Mouse (Mus musculus) midbrain, embryonic 10.5 days (tissue): Measurements from ENCODE around the gene Rab3il1. TPM values are rescaled to one million over a fixed set of nuclear protein-coding genes. Genes with fewer than 3 reads are reported as not detected.

Experiments
- DNase-seq: peaks from one replicate; pipeline ENCODE4 v3.0.0-alpha.2; 2017; ENCODE audit warnings: low spot score
- H3K27ac ChIP-seq: fragments of 300-500 bp; sonication (generic); replicated peaks from 2 replicates; pipeline ENCODE4 v1.5.1; 2016; ENCODE audit warnings: mild to moderate bottlenecking
- H3K27me3 ChIP-seq: fragments of 300-500 bp; sonication (generic); 2 replicates; pipeline ENCODE4 v1.6.1; 2016; ENCODE audit warnings: low read depth, mild to moderate bottlenecking; ENCODE audit not compliant: poor library complexity, severe bottlenecking
- H3K36me3 ChIP-seq: fragments of 300-500 bp; sonication (generic); 2 replicates; pipeline ENCODE4 v1.6.1; 2016; ENCODE audit warnings: mild to moderate bottlenecking, moderate library complexity
- H3K4me1 ChIP-seq: fragments of 300-500 bp; sonication (generic); 2 replicates; pipeline ENCODE4 v1.6.1; 2016
- H3K4me3 ChIP-seq: fragments of 300-500 bp; sonication (generic); 2 replicates; pipeline ENCODE4 v1.5.1; 2016; ENCODE audit warnings: mild to moderate bottlenecking, moderate library complexity
- H3K9me3 ChIP-seq: fragments of 300-500 bp; sonication (generic); replicated peaks from 2 replicates; pipeline ENCODE4 v1.6.1; 2016; ENCODE audit warnings: mild to moderate bottlenecking
- WGBS: fragments of 180-500 bp; shearing (Covaris S2); methylation state at CpG from one replicate; pipeline ENCODE4 v1.1.7; 2016; 5-methylcytosine and 5-hydroxymethylcytosine counted together
- polyA plus RNA-seq: library from polyadenylated mRNA; unstranded; fragments of >200 nt; fragmentation: Nextera tagmentation; extraction: Ambion mirVana; gene quantifications from 2 replicates; pipeline ENCODE4 v1.2.1, GENCODE M21; 2016

Rab3il1 gene
- polyA plus RNA-seq, 1 experiment from 2014 or later: 34.6 TPM

- no peaks in the 10 kb centered on the region for H3K9me3 ChIP-seq
- H3K4me1 ChIP-seq: peaks cover 14% of the 10 kb centered on the region
- no peak overlapping the region for H3K27ac ChIP-seq
- no peak overlapping the region for H3K4me3 ChIP-seq
- DNase-seq: no peak
- 92% methylated on average over 5 of the region's 5 CpGs for WGBS
- peaks cover 70% of the 10 kb centered on the region for H3K36me3 ChIP-seq
- H3K27me3 ChIP-seq: no peaks in the 10 kb centered on the region
These were observed 61.4 kb downstream of the Rab3il1 start for GRCm38 (mm10) chr19:10062862-10063261.

GRCm38 (mm10) chr19:10064173-10065012 is 62.9 kb downstream of the Rab3il1 start:
- no peaks in the 10 kb centered on the region for H3K9me3 ChIP-seq
- peaks cover 9% of the 10 kb centered on the region for H3K4me1 ChIP-seq
- H3K27me3 ChIP-seq: no peaks in the 10 kb centered on the region
- peaks cover 85% of the 10 kb centered on the region for H3K36me3 ChIP-seq
- 90% methylated on average over 10 of the region's 10 CpGs for WGBS
- no peak overlapping the region for H3K27ac ChIP-seq
- no peak overlapping the region for H3K4me3 ChIP-seq
- no peak for DNase-seq

DNA sequence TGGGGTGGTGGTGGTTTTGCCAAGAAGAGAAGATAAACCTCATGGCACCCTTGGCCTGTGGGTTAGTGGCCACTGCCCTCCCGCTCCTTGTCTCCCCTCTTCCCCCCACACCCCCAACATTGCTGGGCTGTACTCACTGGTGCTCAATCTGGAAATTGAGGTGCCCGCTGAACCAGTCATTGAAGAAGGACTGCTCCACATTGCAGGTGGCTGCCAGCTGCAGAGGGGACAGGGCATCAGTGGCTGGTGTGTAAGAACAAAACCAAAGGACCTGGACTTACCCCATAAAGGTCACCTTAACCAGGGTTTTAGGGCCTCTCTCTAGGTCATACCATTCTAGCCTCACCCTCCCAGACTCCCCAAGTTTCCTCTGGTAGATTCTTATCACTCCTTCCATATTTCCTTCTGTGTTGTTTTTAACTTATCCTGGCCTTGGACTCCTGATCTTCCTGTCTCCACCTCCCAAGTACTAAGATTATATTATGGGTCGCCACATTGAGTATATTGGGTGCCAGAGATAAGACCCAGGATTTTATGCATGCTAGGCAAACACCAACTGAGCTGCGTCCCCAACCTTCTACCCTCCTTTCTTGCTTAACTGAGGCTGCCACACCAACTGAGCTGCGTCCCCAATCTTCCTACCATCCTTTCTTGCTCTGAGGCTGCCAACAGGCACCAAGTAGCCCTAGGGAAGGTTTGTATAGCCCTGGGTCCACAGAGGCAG is 64.2 kb downstream of the Rab3il1 start:
- Histone ChIP-seq H3K36me3 (peaks cover 98% of the 10 kb centered on the region), H3K9me3 (no peaks in the 10 kb centered on the region), H3K4me1 (0 out of 2 replicates have a peak, but pooled peaks cover 6% of the 10 kb centered on the region), H3K27ac (no peak overlapping the region), H3K27me3 (no peaks in the 10 kb centered on the region), H3K4me3 (no peak overlapping the region)
- WGBS: 95% methylated on average over 5 of the region's 5 CpGs
- no peak for DNase-seq

DNA sequence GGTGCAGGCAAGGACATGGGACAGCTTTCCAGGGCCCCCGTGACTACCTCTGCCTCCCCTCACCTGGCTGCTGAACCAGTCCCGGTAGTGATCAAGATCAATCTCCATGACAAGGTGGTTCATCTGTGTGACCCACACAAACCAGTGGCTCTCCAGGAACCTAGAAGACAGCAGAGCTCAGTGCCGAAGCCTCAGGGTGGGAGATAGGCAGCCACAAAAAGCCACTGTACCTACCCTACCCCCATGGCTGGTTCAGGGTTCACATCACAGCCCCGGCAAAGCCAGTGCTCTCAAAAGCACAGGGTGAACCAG is 64.7 kb downstream of the Rab3il1 start:
- DNase-seq: no peak
- Histone ChIP-seq H3K27me3 (no peaks in the 10 kb centered on the region), H3K27ac (no peak overlapping the region), H3K36me3 (peaks cover 100% of the 10 kb centered on the region), H3K9me3 (no peaks in the 10 kb centered on the region), H3K4me3 (no peak overlapping the region), H3K4me1 (0 out of 2 replicates have a peak, but pooled peaks cover 3% of the 10 kb centered on the region)
- WGBS: 94% methylated on average over 4 of the region's 4 CpGs

GRCm38 (mm10) chr19:10066502-10066901 is 65.0 kb downstream of the Rab3il1 start:
- H3K4me3 ChIP-seq: no peak overlapping the region
- DNase-seq: no peak
- no peaks in the 10 kb centered on the region for H3K9me3 ChIP-seq
- H3K27ac ChIP-seq: no peak overlapping the region
- peaks cover 100% of the 10 kb centered on the region for H3K36me3 ChIP-seq
- no peaks in the 10 kb centered on the region for H3K27me3 ChIP-seq
- H3K4me1 ChIP-seq: no peaks in the 10 kb centered on the region
- 93% methylated on average over 3 of the region's 3 CpGs for WGBS

GRCm38 (mm10) chr19:10067701-10068100 is 66.2 kb downstream of the Rab3il1 start:
- peaks cover 100% of the 10 kb centered on the region for H3K36me3 ChIP-seq
- no peak for DNase-seq
- no peaks in the 10 kb centered on the region for H3K9me3 ChIP-seq
- no peak overlapping the region for H3K27ac ChIP-seq
- H3K27me3 ChIP-seq: no peaks in the 10 kb centered on the region
- no peaks in the 10 kb centered on the region for H3K4me1 ChIP-seq
- WGBS: 95% methylated on average over 7 of the region's 7 CpGs
- H3K4me3 ChIP-seq: no peak overlapping the region

DNA sequence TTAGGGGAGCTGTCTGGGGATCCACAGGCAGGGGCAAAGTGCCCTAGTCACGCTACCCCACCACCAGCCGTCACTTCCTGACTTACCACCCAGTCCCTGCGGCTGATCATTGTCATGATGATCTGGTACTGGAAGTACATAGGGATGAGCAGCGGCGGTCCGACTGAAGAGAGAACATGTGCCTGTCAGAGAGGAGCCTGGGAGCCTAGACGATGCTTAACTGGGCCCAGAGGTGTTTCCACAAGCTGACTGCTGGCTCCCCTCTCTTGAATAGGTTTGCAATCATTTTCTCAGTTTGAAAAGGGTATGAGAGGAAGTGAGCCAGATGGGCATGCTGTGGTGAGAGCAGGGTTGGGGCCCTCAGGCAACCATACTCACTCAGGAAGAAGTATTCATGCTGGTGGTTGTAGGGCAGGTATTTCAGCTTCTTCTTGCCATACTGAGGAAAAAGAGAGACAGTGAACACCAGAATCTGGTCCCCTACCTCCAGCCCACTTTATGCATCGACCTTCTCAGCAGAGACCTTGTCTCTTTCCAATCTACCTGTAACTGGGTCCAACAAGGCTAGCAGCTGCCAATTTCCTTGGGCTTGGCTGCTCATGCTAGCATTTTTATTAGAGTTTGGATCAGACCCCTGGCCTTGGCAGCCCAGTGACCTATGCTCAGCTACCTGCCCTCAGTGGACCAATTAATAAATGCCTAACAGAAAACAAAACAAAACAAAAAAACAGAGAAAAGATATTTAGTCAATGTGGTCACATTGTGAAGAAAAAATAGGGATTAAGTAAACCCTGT is 68.9 kb downstream of the Rab3il1 start:
- no peaks in the 10 kb centered on the region for H3K27me3 ChIP-seq
- no peaks in the 10 kb centered on the region for H3K4me1 ChIP-seq
- no peak for DNase-seq
- no peak overlapping the region for H3K27ac ChIP-seq
- no peak overlapping the region for H3K4me3 ChIP-seq
- no peaks in the 10 kb centered on the region for H3K9me3 ChIP-seq
- 95% methylated on average over 8 of the region's 8 CpGs for WGBS
- H3K36me3 ChIP-seq: peaks cover 100% of the 10 kb centered on the region

DNA sequence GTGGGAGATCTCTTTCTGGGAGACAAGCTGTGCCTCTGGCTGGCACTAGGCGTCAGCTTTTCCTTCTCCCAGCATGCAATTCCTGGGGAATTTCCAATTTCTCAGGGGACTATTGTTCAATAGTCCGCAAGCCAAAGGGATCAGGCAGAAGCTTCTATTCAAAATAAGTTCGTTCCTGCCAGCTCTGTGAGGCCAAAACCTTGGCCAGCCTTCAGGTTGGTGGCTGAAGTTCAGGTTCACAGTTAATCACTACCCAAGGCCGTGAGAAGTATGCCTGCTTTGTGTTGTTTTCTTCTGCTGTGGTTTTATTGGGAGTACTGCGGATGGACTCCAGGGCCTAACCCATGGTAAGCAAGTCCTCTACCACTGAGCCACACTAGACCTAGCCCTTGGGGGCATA is 69.7 kb downstream of the Rab3il1 start:
- Histone ChIP-seq H3K9me3 (no peaks in the 10 kb centered on the region), H3K4me3 (no peak overlapping the region)

GRCm38 (mm10) chr19:10071892-10072291 is 70.4 kb downstream of the Rab3il1 start:
- no peaks in the 10 kb centered on the region for H3K9me3 ChIP-seq
- WGBS: 86% methylated on average over 4 of the region's 4 CpGs
- H3K4me1 ChIP-seq: no peaks in the 10 kb centered on the region
- no peak overlapping the region for H3K4me3 ChIP-seq
- H3K27ac ChIP-seq: no peak overlapping the region
- no peak for DNase-seq
- H3K27me3 ChIP-seq: no peaks in the 10 kb centered on the region
- H3K36me3 ChIP-seq: peaks cover 100% of the 10 kb centered on the region

More for the DNA sequence above, 69.7 kb downstream of the Rab3il1 start:
- Histone ChIP-seq H3K27ac (no peak overlapping the region), H3K36me3 (peaks cover 100% of the 10 kb centered on the region), H3K4me1 (no peaks in the 10 kb centered on the region), H3K27me3 (no peaks in the 10 kb centered on the region)
- 87% methylated on average over 5 of the region's 5 CpGs for WGBS
- no peak for DNase-seq

- H3K4me1 ChIP-seq: no peaks in the 10 kb centered on the region
- 97% methylated on average over 5 of the region's 5 CpGs for WGBS
- no peak overlapping the region for H3K4me3 ChIP-seq
- no peaks in the 10 kb centered on the region for H3K27me3 ChIP-seq
- no peak for DNase-seq
- H3K27ac ChIP-seq: no peak overlapping the region
- H3K36me3 ChIP-seq: peaks cover 100% of the 10 kb centered on the region
- H3K9me3 ChIP-seq: no peaks in the 10 kb centered on the region; the same call in 1 of the 2 replicates
These were observed 71.7 kb downstream of the Rab3il1 start for GRCm38 (mm10) chr19:10073145-10073544.

DNA sequence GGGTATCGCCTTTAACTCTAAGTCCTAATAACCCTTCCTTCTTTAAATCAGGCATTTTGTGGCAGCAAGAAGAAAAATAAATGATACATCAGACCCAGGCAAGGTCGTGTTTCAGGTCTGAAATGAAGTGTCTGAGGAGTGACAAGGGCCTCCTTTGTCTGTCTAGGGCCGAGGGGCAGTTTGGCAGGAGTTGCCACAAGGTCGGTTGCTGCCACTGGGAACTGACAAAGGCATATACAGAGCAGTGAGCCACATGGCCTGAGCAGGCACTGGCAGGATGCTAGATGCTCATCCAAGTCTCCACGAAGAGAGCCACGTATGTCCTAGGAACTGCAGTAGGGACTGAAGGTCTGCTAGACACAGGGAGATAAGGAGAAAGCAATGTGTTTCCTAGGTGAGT is 76.9 kb downstream of the Rab3il1 start:
- H3K27ac ChIP-seq: no peak overlapping the region
- H3K4me1 ChIP-seq: no peaks in the 10 kb centered on the region
- no peak overlapping the region for H3K4me3 ChIP-seq
- WGBS: 90% methylated on average over 6 of the region's 6 CpGs
- no peak for DNase-seq
- H3K9me3 ChIP-seq: no peaks in the 10 kb centered on the region; the same call in 1 of the 2 replicates
- H3K36me3 ChIP-seq: peaks cover 100% of the 10 kb centered on the region
- H3K27me3 ChIP-seq: no peaks in the 10 kb centered on the region

DNA sequence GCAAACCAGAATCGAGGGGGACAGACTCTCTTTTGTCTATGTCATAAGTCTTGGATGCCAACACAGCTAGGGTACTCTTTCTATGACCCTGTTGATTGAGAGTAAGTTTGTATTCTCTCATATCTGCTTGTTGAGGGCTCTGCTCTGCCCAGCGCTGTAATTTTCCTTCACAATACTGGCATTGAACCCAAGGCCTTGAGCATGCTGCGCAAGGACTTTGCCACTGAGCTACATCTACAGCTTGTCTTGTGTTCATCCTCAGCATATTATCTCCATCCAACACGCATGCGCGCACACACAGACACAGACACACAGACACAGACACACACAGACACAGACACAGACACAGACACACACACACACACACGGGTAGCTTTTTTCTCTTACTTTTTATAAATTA is 78.9 kb downstream of the Rab3il1 start:
- peaks cover 100% of the 10 kb centered on the region for H3K36me3 ChIP-seq

More for the DNA sequence above, 78.9 kb downstream of the Rab3il1 start:
- H3K27me3 ChIP-seq: no peaks in the 10 kb centered on the region
- no peak for DNase-seq
- no peak overlapping the region for H3K27ac ChIP-seq
- no peaks in the 10 kb centered on the region for H3K4me1 ChIP-seq
- 95% methylated on average over 7 of the region's 7 CpGs for WGBS
- H3K4me3 ChIP-seq: no peak overlapping the region
- no peaks in the 10 kb centered on the region; the same call in 1 of the 2 replicates for H3K9me3 ChIP-seq
